Mouse (Mus musculus) small intestine, adult 2 months (tissue): ENCODE data around the gene Rpl23.

Experiments
- CTCF ChIP-seq: fragments of 200-500 bp; IDR thresholded peaks from 2 replicates; pipeline ENCODE4 v1.5.1; 2012; ENCODE audit warnings: low read depth, mild to moderate bottlenecking, control low read depth, inconsistent platforms, low read length, moderate library complexity, mixed read lengths; ENCODE audit not compliant: insufficient replicate concordance, insufficient read length; ENCODE audit errors: extremely low read depth
- POLR2A ChIP-seq: fragments of 200-500 bp; IDR thresholded peaks from 2 replicates; pipeline ENCODE4 v1.6.1; 2012; ENCODE audit warnings: low read depth, mild to moderate bottlenecking, control low read depth, inconsistent platforms, low read length, moderate library complexity

- TF ChIP-seq CTCF = no peak
- no peak for TF ChIP-seq POLR2A
Measured at GRCm38 (mm10) chr11:97813746-97814515, 31.7 kb upstream of the Rpl23 start.
